Mouse (Mus musculus) MEL (cell line): Measurements from ENCODE around the gene Grm2.

ENCODE experiments used
- CTCF ChIP-seq, 3 experiments: IDR thresholded peaks in 2 of 3; conservative IDR thresholded peaks in 1 of 3; 2 replicates each; pipeline ENCODE4 v1.5.1; 2011 to 2012; ENCODE audit warnings: low read length in 3 of 3, low read depth in 2 of 3, mild to moderate bottlenecking in 2 of 3, improper control_type of control experiment in 1 of 3, inconsistent platforms in 1 of 3, mixed read lengths in 1 of 3, moderate library complexity in 1 of 3; ENCODE audit not compliant: control insufficient read depth in 1 of 3, insufficient read depth in 1 of 3, poor library complexity in 1 of 3, severe bottlenecking in 1 of 3
- HCFC1 ChIP-seq: IDR thresholded peaks from 2 replicates; pipeline ENCODE4 v1.6.1; 2012; ENCODE audit warnings: low read depth, mild to moderate bottlenecking, inconsistent platforms, low read length, improper control_type of control experiment, moderate library complexity
- POLR2A ChIP-seq, 2 experiments: IDR thresholded peaks; 2 replicates each; pipeline ENCODE4 v1.6.1; 2011 to 2012; ENCODE audit warnings: low read length in 2 of 2, mild to moderate bottlenecking in 2 of 2, control low read depth in 1 of 2, improper control_type of control experiment in 1 of 2, low read depth in 1 of 2, moderate library complexity in 1 of 2; ENCODE audit not compliant: control insufficient read depth in 1 of 2, insufficient read depth in 1 of 2, poor library complexity in 1 of 2

DNA sequence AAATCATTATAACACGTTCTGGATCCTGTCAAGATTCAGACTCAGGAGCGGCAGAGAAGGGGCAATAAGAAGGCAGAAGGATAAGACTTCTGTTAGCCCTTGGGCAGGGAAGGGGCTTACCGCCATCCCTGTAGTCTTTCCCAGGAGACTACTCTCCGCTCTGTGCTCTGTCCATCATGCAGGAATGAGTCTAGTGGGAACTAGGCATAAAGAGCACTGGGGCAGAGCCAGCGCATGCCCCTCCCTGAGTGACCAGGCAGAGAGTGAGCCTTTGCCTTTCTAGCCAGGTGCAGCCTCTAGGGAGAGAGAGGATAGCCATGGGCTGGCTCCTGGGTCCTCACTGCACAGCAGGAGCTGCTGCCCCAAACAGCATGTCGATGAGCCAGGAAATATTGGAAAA lies 9.0 kb upstream of the Grm2 start:
- no peak for TF ChIP-seq HCFC1
- no peak for TF ChIP-seq POLR2A (IDR thresholded peaks at IDR 0.05; ENCODE audit: control insufficient read depth in 1 of 2, insufficient read depth in 1 of 2, low read depth in 1 of 2, low read length in 2 of 2, poor library complexity in 1 of 2)
- TF ChIP-seq CTCF (IDR thresholded peaks at IDR 0.05 in 2 of 3, conservative IDR thresholded peaks at IDR 0.05 in 1 of 3; ENCODE audit: control insufficient read depth in 1 of 3, insufficient read depth in 1 of 3, low read depth in 2 of 3, low read length in 3 of 3, poor library complexity in 1 of 3, severe bottlenecking in 1 of 3): no peak
